Mouse (Mus musculus) left cerebral cortex, postnatal 10 days (tissue): Measurements from ENCODE around the gene Trak1. TPM values are rescaled to one million over a fixed set of nuclear protein-coding genes. Genes with fewer than 3 reads are reported as not detected.
A peak's percentile ranks its signal among the peaks of the same experiment; 100 is the strongest.

Experiments
- DNase-seq, 2 experiments: peaks; one replicate each; pipeline ENCODE4 v3.0.0; 2021 to 2022; ENCODE audit warnings: low spot score in 2 of 2, mixed read lengths in 1 of 2; ENCODE audit errors: extremely low spot score in 1 of 2
- intact Hi-C: fragments of 180-260 bp; cut with DNase I; formaldehyde crosslinking; loops from one replicate; pipeline ENCODE4 v1.15.1; 2025
- total RNA-seq, 2 experiments: library from RNA; stranded (reverse); gene quantifications; 2 replicates each; pipeline ENCODE4 v1.2.3; 2021

Gene Trak1
- total RNA-seq, 2 experiments from 2014 or later: 213 to 215 TPM

DNA sequence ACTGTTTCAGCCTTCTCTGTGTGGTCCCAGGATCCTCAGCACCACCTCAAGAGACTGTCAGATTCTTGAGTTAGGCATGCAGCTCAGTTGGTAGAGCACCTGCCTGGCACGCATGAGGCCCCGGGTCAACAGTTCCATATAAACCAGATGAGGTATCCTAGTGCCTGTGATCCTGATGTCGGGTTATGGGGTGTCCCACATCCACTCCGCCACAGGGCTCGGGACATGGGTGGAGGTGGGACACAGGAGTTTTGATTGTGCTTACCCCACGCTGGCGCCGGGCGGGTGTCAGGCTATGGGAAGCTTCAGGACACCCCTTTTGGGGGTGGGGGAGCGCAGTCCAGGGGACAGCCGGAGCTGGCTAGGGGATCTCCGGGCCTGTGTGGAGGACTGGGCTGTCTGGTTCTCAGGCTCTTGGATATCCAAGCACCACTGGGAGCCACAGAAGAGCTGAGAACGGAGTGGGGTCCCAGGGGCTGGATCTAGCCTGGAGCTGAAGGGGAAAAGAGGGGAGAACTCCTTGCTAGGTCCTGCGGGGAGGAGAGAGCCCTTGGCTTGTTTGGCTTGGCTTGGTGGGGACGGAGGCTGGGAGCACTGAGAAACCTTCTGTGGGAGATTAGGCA lies 39.1 kb downstream of the Trak1 start:
- DNase-seq: no peak
- intact Hi-C loops: no loop called here

DNA sequence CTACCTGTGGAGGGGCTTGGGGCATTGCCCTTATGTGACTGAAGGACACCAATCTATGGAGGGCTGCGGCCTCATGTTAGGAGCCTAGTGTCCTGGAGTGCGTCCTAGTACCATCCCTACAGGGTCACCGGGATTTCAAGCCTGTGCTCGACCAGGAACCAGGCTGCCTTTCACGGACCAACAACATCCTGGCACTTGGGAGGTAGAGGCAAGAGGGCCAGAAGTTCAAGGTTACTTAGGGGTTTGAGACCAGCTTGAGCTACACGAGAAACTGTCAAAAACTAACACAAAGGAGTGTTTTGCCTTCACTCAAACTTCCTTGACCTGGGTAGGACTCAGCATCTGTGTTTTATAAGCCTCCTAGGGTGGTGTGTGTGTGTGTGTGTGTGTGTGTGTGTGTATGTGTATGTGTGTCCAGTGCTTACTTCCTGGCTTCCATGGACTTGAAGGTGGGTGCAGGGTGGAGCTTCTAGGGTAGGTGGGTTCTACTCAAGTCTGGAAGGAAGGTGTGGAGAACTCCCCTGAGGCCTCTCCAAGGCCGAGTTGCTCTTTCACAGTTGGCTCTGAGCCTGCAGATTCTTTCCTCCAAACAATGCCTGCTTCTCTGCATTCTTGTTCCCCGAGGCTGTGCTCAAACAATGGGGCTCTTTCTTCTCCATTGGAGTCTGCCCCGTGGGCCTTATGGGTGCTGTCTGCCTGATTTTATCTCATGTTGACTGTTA lies 40.1 kb downstream of the Trak1 start:
- peak in 1 of 2 experiments; percentile 72 for DNase-seq
- intact Hi-C loops: no loop called here

DNA sequence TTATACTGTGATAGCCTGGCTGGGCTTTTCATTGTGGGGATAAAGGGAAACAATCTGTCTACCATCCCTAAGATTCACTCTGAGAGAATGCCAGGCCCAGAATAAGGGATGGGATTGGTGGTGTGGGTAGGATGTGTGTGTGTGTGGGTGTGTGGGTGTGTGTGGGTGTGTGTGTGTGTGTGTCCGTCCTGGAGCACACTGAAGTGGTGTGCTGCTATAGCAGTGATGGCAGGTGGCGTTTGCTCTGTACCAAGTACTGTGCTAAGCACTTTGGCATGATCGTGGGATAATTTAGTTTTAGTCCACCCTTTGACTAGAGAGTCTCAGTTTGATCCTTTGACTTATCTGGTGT lies 40.6 kb downstream of the Trak1 start:
- intact Hi-C loops: no loop called here
- no peak for DNase-seq

DNA sequence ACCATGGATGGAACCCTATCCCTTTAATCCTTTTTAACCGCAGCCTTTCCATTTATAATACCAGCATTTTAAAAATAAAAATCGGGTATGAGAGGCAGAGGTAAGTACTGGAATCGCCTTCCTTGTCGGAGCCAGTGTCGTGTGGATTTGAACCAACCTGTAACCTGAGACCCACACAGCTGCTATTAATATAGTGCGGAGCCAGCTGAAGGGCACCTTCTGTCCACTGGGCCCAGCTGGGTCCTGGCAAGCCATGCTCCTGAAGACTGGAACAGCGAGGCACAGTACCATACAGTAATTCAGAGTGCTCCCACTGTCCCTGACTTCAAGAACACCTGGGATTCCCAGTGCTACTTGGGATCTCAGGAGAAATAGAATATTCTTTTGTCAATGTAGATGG lies 44.5 kb downstream of the Trak1 start:
- no peak for DNase-seq
- intact Hi-C loops: no loop called here

DNA sequence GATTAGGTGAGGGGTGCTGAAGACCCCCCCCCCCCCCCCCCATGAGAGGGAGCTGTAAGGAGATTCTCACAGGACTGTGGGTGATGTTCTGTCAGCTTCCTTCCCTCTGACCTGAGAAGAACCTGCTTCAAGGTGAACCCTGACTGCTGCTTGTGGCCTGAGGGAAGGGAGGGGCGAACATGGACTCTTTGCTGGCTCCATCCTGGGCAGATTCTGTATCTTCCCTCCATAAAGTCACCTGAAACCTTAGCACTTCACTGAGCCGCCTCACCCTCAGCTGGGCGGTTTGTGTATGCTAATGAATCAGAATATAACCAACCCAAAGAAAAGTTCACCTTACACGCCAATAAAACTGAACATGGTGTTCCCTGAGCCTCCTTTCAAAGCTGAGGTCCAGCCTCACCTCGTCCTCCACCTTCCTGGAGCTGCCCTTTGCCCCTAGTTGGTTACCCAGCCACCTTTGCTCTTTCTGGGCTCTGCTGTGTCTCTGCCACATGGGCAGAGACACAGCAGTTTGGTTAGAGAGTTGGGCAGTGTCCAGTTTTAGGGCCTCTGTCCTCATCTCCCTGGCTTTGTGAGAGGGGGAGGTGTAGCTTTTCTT lies 45.3 kb downstream of the Trak1 start:
- intact Hi-C loops: no loop called here
- no peak for DNase-seq

DNA sequence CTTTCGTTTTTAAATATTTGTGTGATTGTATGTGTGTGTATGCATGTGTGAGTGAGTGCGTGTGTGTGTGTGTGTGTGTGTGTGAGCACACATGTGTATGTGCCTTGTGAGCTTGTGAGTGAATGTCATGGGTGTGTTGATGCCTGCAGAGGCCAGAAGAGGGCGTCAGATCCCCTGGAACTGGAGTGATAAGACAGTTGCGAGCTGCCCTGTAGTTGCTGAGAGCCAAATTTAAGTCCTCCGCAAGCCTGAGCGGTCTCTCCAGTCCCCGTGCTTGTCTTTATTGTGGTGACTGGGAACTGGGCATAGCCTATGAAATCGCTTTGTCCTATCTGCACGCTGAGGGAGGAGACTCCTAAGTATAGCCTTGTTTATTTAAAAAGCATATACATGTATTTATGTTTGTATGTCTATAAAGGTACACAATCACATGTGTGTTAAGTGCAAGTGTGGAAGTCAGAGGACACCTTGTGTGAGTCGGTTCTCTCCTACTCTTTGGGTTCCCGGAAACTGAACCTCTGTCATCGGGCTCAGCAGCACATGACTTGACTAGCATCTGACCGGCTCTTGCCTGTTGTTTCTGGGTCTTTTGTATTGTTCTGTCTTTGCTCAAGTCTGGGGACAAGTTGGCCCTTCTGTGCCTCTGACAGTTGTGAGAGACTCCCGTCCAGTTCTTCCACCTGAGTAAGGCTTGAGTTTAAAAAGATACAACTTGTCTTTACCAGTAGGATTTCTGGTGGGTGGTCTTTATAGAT lies 46.0 kb downstream of the Trak1 start:
- DNase-seq: no peak
- intact Hi-C loops: no loop called here

DNA sequence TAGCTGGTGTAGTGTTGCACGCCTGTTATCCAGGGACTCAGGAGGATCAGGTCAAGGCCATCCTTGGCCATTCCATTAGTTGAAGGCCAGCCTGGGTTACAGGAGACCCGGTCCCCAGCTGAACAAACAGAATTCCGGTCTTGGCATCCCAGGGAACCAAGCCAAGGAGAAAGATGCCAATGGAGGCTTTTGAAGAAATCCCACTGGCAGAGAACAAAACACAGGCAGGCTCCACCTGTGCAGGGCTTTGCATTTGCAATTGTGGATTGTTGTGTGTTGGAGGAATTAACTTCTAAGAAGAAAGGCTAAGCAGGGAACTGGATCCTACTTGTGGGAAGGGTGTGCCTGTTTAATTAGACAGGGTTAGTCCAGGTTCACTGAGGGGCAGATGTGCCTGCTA lies 47.0 kb downstream of the Trak1 start:
- intact Hi-C loops: no loop called here

DNA sequence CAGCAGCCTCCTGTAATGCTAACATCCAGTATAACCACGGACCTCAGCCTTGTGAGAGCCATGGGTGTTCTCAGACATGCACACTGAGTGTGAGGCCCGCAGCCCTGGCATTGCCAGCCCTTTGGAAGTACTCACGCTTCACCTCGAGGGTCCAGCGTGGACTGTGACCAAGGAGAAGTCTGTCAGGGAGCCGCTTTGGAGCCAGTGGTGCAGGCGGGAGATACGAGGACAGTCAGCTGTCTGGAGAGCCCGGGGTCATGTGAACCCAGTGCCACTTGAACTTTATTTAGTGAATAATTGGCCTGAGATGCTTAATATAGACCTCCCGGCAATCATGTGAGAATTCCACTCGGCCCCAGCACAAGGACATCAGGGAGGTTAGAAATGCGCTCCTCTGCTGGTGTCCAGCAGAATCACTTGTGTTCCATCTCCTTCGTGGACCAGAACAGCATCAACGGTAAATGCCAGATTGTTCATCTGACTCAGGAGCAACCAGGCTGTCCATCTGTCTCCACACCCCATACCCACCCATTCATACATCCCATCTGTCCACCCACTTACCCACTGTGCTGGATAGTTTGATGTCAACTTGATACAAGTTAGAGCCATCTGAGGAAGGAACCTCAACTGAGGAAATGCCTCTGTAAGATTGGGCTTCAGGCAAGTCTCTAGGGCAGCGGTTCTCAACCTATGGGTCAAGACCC lies 48.3 kb downstream of the Trak1 start:
- no peak for DNase-seq
- intact Hi-C loops: no loop called here

More for the DNA sequence above, 47.0 kb downstream of the Trak1 start:
- DNase-seq: no peak

DNA sequence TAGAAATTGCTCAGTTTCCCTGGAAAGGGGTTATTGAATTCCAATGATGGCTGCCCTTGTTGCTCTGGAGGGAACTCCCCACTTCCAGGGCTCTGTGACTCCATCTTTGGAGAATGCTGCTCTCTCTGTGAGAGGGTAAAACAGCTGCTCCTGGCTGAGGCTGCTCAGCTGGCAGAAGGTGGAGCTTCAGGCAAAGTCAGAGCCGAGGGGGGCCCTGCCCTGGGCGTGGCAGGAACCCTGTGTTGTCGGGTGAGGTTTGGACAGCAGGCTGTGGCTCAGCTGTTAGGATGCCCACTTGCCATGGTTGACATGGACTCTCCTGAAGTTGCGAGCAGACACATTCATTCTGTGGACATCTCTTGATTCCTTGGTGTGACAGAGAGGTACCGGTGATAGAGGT lies 49.3 kb downstream of the Trak1 start:
- no peak for DNase-seq
- intact Hi-C loops: no loop called here

DNA sequence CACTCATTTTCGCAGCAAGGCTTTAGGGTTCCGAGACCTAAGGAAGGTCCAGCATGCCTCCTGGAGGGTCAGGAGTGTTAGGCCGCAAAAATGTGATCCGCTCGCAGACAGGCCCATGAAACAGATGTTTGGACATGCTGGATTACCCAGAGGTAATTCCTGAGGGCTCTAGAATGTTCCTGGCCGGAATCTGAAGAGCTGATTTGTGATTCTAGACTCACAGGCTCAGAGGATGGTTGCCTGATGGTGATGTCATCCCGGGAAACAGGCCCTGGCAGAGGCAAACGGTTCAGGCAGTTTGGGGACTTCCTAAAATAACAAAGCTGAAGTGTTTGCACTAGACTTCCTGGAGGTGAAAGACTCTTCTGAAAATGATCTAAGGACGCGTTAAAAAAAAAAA lies 50.7 kb downstream of the Trak1 start:
- intact Hi-C loops: no loop called here
- DNase-seq: peak in 1 of 2 experiments; percentile 55

DNA sequence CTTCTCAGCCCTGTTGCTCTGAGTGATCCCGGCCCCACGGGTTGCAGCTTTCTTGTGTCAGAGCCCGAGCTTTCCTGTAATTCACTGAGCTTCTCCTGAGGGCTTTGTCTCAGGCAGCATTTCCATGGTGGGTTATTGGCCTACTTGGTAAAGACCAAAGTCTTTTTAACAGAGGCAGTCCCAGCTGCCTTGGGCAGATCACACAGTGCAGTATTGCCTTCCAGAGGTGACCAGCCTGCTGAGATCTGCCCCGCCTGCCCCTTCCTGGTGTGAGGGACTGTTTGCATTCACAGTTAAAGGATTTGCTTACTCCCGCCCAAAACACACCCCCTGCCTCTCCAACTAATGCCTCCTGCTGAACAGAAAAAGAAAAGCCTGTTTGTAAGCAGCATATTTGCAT lies 51.2 kb downstream of the Trak1 start:
- peak in 1 of 2 experiments; percentile 69 for DNase-seq
- intact Hi-C loops: no loop called here

DNA sequence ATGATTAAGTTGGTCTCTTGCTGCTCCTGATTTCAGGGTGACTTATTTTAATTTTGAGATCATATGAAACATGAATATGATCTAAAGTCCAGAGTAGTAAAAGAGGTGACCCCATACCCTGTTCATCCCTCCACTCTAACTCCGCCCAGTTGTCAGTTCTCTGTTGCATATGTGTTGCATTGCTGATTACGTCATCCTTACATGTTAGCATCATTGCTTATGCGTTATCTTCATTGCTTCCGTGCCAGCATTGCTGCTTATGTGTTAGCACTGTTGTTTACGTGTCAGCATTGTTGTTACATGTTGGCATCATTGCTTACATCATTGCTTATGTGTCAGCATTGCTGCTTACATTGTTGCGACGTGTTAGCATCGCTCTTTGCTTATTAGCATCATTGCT lies 51.8 kb downstream of the Trak1 start:
- DNase-seq: no peak
- intact Hi-C loops: no loop called here

DNA sequence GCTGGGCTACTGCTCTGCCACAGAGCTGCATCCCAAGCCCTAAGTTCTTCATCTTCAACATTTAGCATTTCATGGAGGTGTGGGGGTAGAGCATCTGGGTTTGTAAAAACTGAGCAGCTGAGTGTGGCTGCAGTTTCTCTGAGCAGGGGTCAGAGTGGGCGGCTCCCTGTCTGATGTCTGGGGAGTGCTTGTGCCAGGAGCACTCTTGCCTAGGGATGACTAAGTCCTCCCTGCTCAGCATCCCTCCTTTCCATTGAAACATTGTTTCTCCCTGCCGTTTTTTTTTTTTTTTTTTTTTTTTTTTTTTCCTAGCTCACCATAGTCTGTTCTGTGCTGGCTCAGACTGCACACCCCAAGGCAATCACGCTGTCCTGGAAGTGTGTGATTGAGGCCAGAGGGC lies 53.3 kb downstream of the Trak1 start:
- DNase-seq: no peak
- intact Hi-C loops: no loop called here

DNA sequence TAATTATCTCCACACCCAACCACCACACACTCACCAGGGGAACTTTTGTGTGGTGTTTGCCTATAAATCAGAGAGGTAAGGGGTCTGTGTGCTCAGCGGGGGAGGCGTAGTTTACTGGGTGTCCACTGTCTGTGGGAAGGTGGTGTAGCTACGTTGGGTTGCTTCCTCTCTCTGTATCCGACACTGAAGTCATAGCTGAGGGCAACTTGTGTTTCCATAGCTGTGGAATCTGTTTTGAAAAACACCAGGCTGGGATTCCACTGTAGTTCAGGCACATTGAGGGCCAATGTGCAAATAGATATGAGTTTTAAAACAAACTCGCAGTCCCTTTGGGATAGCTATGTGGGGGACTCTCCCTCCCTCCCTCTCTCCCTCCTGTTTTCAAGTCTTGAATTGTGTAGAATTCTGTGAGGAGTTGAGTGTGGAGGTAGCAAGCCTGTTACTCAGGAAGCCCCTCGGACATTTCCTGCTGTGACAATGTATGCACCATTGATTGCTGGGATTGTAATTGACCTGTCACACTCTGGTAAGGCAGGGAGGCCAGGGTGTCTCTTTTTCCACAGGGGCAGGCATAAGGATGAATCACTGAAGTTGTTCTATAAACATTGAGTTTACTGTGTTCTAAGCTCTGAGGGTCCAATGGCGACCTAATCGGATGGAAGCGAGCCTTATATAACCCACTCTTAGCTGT lies 54.2 kb downstream of the Trak1 start:
- no peak for DNase-seq
- intact Hi-C loops: no loop called here

DNA sequence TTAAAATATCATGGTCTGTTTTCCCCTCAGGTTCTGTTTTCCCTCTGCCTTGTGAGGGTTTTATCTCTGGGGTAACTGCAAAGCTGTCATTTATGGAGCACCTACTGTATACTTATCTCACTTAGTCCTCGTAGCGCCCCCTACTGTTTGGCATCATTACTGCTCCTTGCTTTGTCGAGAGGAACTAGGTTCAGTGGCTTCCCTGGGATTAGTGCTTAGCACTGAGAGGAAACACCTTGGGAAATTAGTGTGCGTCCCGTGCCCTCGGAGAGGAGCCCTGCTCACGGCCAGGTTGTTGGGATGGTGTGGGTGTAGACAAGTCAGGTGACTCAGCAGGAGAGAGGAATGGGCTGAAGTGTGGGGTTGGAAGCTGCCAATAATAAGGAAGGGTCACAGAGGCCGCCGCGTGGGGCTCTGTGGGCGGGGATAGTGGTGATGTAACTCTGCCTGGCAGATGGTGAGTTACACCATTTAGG lies 54.9 kb downstream of the Trak1 start:
- no peak for DNase-seq
- intact Hi-C loops: no loop called here

DNA sequence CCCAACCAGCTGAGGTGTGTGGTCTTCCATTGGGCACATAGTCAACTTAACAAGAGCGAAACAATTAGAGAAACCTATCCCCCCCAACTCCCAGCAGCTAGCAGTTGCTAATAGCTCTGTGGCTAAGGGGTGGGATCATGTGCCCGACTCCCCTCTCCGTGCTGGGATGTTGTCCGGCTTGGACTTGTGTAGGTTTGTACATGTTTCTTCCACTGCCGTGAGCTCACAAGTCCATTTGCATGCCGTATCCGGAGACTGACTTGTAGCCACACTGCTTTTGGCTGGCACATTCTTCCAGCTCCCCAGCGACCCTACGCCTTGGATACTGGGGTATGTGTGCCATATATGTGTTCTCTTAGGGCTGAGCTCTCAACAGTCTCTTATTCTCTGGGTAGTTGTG lies 55.4 kb downstream of the Trak1 start:
- no peak for DNase-seq
- intact Hi-C loops: no loop called here

DNA sequence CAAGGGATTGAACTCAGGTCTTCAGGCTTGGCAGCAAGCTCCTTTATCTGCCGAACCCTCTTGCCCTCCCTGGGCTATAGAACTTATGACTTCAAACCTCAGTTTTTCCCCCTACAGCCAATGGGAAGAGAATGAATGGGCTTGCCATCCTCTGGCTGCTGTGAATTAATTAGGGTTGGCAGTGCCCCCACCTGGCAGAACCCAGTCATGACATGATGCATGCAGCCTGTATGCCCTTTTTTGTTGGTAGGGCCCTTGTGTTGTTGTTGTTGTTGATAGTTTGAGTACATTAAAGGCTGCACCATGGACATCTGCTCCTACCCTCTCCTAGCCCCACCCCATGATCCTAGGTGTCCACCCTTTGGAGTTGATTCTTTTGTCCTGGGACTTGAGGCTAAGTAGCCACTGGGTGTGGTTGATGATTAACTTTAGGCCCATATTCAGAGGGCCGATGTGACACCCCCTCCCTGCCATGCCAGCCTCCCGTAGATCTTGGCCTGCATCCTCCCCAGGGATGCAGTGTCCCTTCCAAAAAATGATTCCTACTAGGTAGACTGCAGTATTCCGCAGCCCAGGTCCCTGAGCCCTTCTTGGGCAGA lies 57.6 kb downstream of the Trak1 start:
- intact Hi-C loops: loop anchor here (5.0 kb wide), 1 partner anchor 58 kb away; the partner anchor contains the start of gene Trak1
- no peak for DNase-seq
